Mouse (Mus musculus) lung, postnatal 0 days (tissue): ENCODE data around the gene Ccni.

ENCODE experiments used
- CTCF ChIP-seq: IDR thresholded peaks from 2 replicates; pipeline ENCODE4 v1.5.1; 2016; ENCODE audit warnings: antibody characterized with exemption, mild to moderate bottlenecking
- EP300 ChIP-seq: IDR thresholded peaks from 2 replicates; pipeline ENCODE4 v1.6.1; 2016; ENCODE audit warnings: antibody characterized with exemption, mild to moderate bottlenecking, control low read depth

DNA sequence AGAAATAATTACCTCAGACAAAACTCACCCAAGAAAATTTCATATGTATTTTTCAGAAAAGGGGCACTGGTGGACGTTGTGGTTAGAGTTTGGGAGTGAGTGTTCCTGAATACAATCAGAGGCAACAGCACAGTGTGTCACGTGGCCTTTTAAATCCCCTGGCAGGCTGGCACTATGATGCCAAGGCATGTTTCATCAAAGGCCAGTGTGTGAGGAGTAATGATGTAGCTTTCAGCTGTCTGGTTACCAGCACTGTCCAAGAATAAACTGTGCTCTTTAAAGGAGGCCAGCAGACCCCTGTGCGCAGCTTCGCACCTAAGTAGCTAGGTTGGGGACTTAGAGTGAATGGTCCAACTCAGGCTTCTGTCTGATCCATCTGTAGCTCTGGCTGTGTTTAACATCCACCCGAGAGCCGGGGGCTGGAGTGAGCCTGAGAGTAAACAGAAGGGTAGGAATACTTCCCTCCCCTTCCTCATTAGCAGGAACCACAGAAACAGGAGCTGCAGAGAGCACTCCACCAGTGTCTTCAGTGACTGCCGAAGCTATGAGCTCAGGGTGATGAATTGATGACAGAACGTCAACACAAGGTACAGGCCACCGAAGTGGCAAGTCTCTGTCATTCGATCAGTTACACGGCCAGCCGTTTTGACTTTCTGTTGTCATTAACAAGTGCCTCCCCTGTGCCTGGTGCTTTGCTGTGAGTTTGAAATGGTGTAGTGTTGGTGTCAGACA is 62.8 kb downstream of the Ccni start:
- TF ChIP-seq CTCF = no peak
- no peak for TF ChIP-seq EP300
